Mouse (Mus musculus): ENCODE measurements at regions not wholly inside any gene's neighbourhood (a gene's known extent, or its start where the extent isn't known, plus 50 kb on each side); places are given as distances from the start of the nearest gene placed in this dataset.

GRCm38 (mm10) chr1:6059090-6059489 lies 1251.4 kb downstream of the Gm37988 start:
- H3K27ac ChIP-seq (ENCODE audit: insufficient read depth, low read depth, low read length), result no peak overlapping the region
- H3K27me3 ChIP-seq (replicated peaks; ENCODE audit: control insufficient read depth, insufficient read depth, low read length), result no peaks in the 10 kb centered on the region; the same call in 1 of the 2 replicates
- DNase-seq, result no peak
- no peaks in the 10 kb centered on the region for H3K4me1 ChIP-seq (ENCODE audit: control insufficient read depth, insufficient read depth, low read length)
- 94% methylated on average over 1 of the region's 1 CpGs for WGBS
- TF ChIP-seq POLR2A (IDR thresholded peaks at IDR 0.05; ENCODE audit: low read depth, low read length), result no peak
- no peak for TF ChIP-seq CTCF (conservative IDR thresholded peaks at IDR 0.05; ENCODE audit: insufficient read depth, insufficient read length, low read depth, low read length)
- no peak overlapping the region for H3K4me3 ChIP-seq (ENCODE audit: insufficient read depth, low read depth, low read length)
- H3K36me3 ChIP-seq (ENCODE audit: control insufficient read depth, insufficient read depth, low read length), result no peaks in the 10 kb centered on the region

- no peak overlapping the region for H3K4me3 ChIP-seq (ENCODE audit: insufficient read depth, low read depth, low read length)
- H3K27me3 ChIP-seq (replicated peaks; ENCODE audit: control insufficient read depth, insufficient read depth, low read length), result no peaks in the 10 kb centered on the region
- no peaks in the 10 kb centered on the region for H3K36me3 ChIP-seq (ENCODE audit: control insufficient read depth, insufficient read depth, low read length)
- TF ChIP-seq POLR2A (IDR thresholded peaks at IDR 0.05; ENCODE audit: low read depth, low read length) (no peak), CTCF (conservative IDR thresholded peaks at IDR 0.05; ENCODE audit: insufficient read depth, insufficient read length, low read depth, low read length) (no peak)
- no peak for DNase-seq
- no peak overlapping the region for H3K27ac ChIP-seq (ENCODE audit: insufficient read depth, low read depth, low read length)
- 47% methylated on average over 4 of the region's 4 CpGs for WGBS
- no peaks in the 10 kb centered on the region for H3K4me1 ChIP-seq (ENCODE audit: control insufficient read depth, insufficient read depth, low read length)
Measured at GRCm38 (mm10) chr1:6076543-6076942, 1268.9 kb downstream of the Gm37988 start.

- DNase-seq, result no peak
- H3K27ac ChIP-seq (ENCODE audit: insufficient read depth, low read depth, low read length), result no peak overlapping the region
- no peaks in the 10 kb centered on the region for H3K27me3 ChIP-seq (replicated peaks; ENCODE audit: control insufficient read depth, insufficient read depth, low read length)
- 63% methylated on average over 2 of the region's 2 CpGs for WGBS
- H3K4me3 ChIP-seq (ENCODE audit: insufficient read depth, low read depth, low read length), result no peak overlapping the region
- TF ChIP-seq POLR2A (IDR thresholded peaks at IDR 0.05; ENCODE audit: low read depth, low read length) (no peak), CTCF (conservative IDR thresholded peaks at IDR 0.05; ENCODE audit: insufficient read depth, insufficient read length, low read depth, low read length) (no peak)
- H3K4me1 ChIP-seq (ENCODE audit: control insufficient read depth, insufficient read depth, low read length), result no peaks in the 10 kb centered on the region
- H3K36me3 ChIP-seq (ENCODE audit: control insufficient read depth, insufficient read depth, low read length), result no peaks in the 10 kb centered on the region
Measured at GRCm38 (mm10) chr1:6081876-6082275, 1274.2 kb downstream of the Gm37988 start.

GRCm38 (mm10) chr1:6094162-6094934 lies 1286.7 kb downstream of the Gm37988 start:
- Histone ChIP-seq H3K27ac (ENCODE audit: insufficient read depth, low read depth, low read length) (no peak overlapping the region), H3K4me3 (ENCODE audit: insufficient read depth, low read depth, low read length) (no peak overlapping the region), H3K4me1 (ENCODE audit: control insufficient read depth, insufficient read depth, low read length) (no peaks in the 10 kb centered on the region), H3K36me3 (ENCODE audit: control insufficient read depth, insufficient read depth, low read length) (no peaks in the 10 kb centered on the region), H3K27me3 (replicated peaks; ENCODE audit: control insufficient read depth, insufficient read depth, low read length) (no peaks in the 10 kb centered on the region)
- 76% methylated on average over 3 of the region's 3 CpGs for WGBS
- no peak for DNase-seq
- TF ChIP-seq POLR2A (IDR thresholded peaks at IDR 0.05; ENCODE audit: low read depth, low read length) (no peak), CTCF (conservative IDR thresholded peaks at IDR 0.05; ENCODE audit: insufficient read depth, insufficient read length, low read depth, low read length) (no peak)

- Histone ChIP-seq H3K27me3 (replicated peaks; ENCODE audit: control insufficient read depth, insufficient read depth, low read length) (no peaks in the 10 kb centered on the region), H3K36me3 (ENCODE audit: control insufficient read depth, insufficient read depth, low read length) (no peaks in the 10 kb centered on the region), H3K27ac (ENCODE audit: insufficient read depth, low read depth, low read length) (no peak overlapping the region), H3K4me1 (ENCODE audit: control insufficient read depth, insufficient read depth, low read length) (no peaks in the 10 kb centered on the region), H3K4me3 (ENCODE audit: insufficient read depth, low read depth, low read length) (no peak overlapping the region)
- no peak for DNase-seq
- 68% methylated on average over 1 of the region's 1 CpGs for WGBS
- TF ChIP-seq POLR2A (IDR thresholded peaks at IDR 0.05; ENCODE audit: low read depth, low read length) (no peak), CTCF (conservative IDR thresholded peaks at IDR 0.05; ENCODE audit: insufficient read depth, insufficient read length, low read depth, low read length) (no peak)
Measured at GRCm38 (mm10) chr1:6117557-6117956, 1309.9 kb downstream of the Gm37988 start.

- no peak overlapping the region for H3K27ac ChIP-seq (ENCODE audit: insufficient read depth, low read depth, low read length)
- no peak overlapping the region for H3K4me3 ChIP-seq (ENCODE audit: insufficient read depth, low read depth, low read length)
- H3K36me3 ChIP-seq (ENCODE audit: control insufficient read depth, insufficient read depth, low read length), result no peaks in the 10 kb centered on the region
- WGBS, result 12% methylated on average over 3 of the region's 3 CpGs
- TF ChIP-seq POLR2A (IDR thresholded peaks at IDR 0.05; ENCODE audit: low read depth, low read length), result no peak
- TF ChIP-seq CTCF (conservative IDR thresholded peaks at IDR 0.05; ENCODE audit: insufficient read depth, insufficient read length, low read depth, low read length), result peak; percentile 38; the same call in 1 of the 2 replicates
- no peaks in the 10 kb centered on the region for H3K4me1 ChIP-seq (ENCODE audit: control insufficient read depth, insufficient read depth, low read length)
- no peaks in the 10 kb centered on the region for H3K27me3 ChIP-seq (replicated peaks; ENCODE audit: control insufficient read depth, insufficient read depth, low read length)
- peak; percentile 12 for DNase-seq
Measured at GRCm38 (mm10) chr1:6135066-6135465, 1327.4 kb downstream of the Gm37988 start.

- H3K36me3 ChIP-seq (ENCODE audit: control insufficient read depth, insufficient read depth, low read length), result no peaks in the 10 kb centered on the region
- no peak overlapping the region for H3K27ac ChIP-seq (ENCODE audit: insufficient read depth, low read depth, low read length)
- TF ChIP-seq POLR2A (IDR thresholded peaks at IDR 0.05; ENCODE audit: low read depth, low read length), result no peak
- no peak for TF ChIP-seq CTCF (conservative IDR thresholded peaks at IDR 0.05; ENCODE audit: insufficient read depth, insufficient read length, low read depth, low read length)
- H3K27me3 ChIP-seq (replicated peaks; ENCODE audit: control insufficient read depth, insufficient read depth, low read length), result no peaks in the 10 kb centered on the region
- no peaks in the 10 kb centered on the region for H3K4me1 ChIP-seq (ENCODE audit: control insufficient read depth, insufficient read depth, low read length)
- 83% methylated on average over 4 of the region's 4 CpGs for WGBS
- DNase-seq, result no peak
- no peak overlapping the region for H3K4me3 ChIP-seq (ENCODE audit: insufficient read depth, low read depth, low read length)
Measured at GRCm38 (mm10) chr1:6140245-6140644, 1332.6 kb downstream of the Gm37988 start.

Data from kidney, adult 2 months (tissue).